Mouse (Mus musculus) C2C12 (cell line): ENCODE results near the gene Ccdc96.

ENCODE experiments used
- CEBPB ChIP-seq: IDR thresholded peaks from one replicate; pipeline ENCODE4 v1.6.1; 2011; ENCODE audit warnings: low read depth, mild to moderate bottlenecking, control low read depth, moderate library complexity
- CTCF ChIP-seq: IDR thresholded peaks from one replicate; pipeline ENCODE4 v1.5.1; 2011; ENCODE audit not compliant: control insufficient read depth, insufficient read depth, insufficient read length
- FOSL1 ChIP-seq: IDR thresholded peaks from one replicate; pipeline ENCODE4 v1.8.0; 2011; ENCODE audit warnings: mild to moderate bottlenecking, low read length; ENCODE audit not compliant: poor library complexity, insufficient read depth, severe bottlenecking
- MYOG ChIP-seq: IDR thresholded peaks from one replicate; pipeline ENCODE4 v1.6.1; 2011; ENCODE audit not compliant: control insufficient read depth, insufficient read length; ENCODE audit errors: extremely low read depth
- USF1 ChIP-seq: IDR thresholded peaks from one replicate; pipeline ENCODE4 v1.6.1; 2011; ENCODE audit warnings: low read depth, mild to moderate bottlenecking, control low read depth, moderate library complexity

DNA sequence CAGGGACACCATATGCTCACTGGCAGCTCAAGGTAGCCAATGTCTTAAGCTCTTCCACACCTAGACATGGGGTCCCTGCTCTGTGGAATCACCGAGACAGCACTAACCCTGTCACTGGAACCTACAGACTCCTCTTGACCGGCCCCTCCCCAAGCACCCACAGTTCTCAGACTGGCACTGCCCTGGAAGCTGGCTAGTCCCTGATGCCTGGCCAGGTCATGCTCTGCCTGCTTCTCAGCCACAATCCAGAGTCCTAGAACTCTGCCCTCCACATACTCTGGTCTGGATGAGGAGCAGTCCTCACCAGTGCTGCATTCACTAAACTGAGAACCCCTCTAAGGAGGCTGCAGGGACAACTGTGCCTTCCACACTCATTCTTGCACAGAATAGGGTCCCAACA, 26.6 kb downstream of the Ccdc96 start:
- TF ChIP-seq CTCF (no peak), USF1 (no peak), FOSL1 (no peak), CEBPB (no peak), MYOG (no peak)
